In genomic region chr2:59448921-59449320, GRCm38 (mm10) we compare ENCODE assay signal across 24 mouse cellular contexts. TPM values are rescaled to one million over a fixed set of nuclear protein-coding genes. Genes with fewer than 3 reads are reported as not detected.
"Had no signal": no experiment of that assay in that cellular context is flagged by ENCODE, and none has a peak within 500 bp of the region (broad histone marks: within the 10 kb centered on the region; RNA-seq: fewer than 3 reads in every experiment).

No protein-coding gene starts in this region.

- ATAC-seq: hindbrain, embryonic 16.5 days; inflammation-experienced regulatory T-cells, adult 6 months; intestine, embryonic 15.5 days; intestine, postnatal 0 days had no signal

- H3K27me3 ChIP-seq: heart, embryonic 12.5 days; hindbrain, embryonic 12.5 days; intestine, embryonic 15.5 days; limb, embryonic 12.5 days had no signal

- H3K4me2 ChIP-seq: heart, embryonic 12.5 days; hindbrain, embryonic 12.5 days; hindbrain, embryonic 14.5 days; intestine, embryonic 15.5 days; limb, embryonic 12.5 days had no signal

- H3K36me3 ChIP-seq: heart, embryonic 10.5 days; heart, embryonic 12.5 days; hindbrain, embryonic 10.5 days; hindbrain, embryonic 12.5 days; intestine, embryonic 15.5 days; limb, embryonic 10.5 days; limb, embryonic 12.5 days had no signal

- H3K9ac ChIP-seq: heart, embryonic 12.5 days; hindbrain, embryonic 12.5 days; hindbrain, embryonic 14.5 days; intestine, embryonic 15.5 days; limb, embryonic 12.5 days had no signal

- H3K4me3 ChIP-seq: heart, embryonic 10.5 days; heart, embryonic 12.5 days; hindbrain, embryonic 10.5 days; hindbrain, embryonic 12.5 days; intestine, embryonic 15.5 days; layer of hippocampus, adult 2 months; left cerebral cortex, adult 2 months; limb, embryonic 10.5 days; limb, embryonic 12.5 days had no signal

- DNase-seq: gastrocnemius, postnatal 14 days; gastrocnemius, postnatal 36 days; heart, adult 18-20 months; heart, postnatal 10 days; heart, postnatal 4 days; kidney, adult 18-20 months; kidney, adult 8-10 months; kidney, postnatal 10 days; kidney, postnatal 25 days; kidney, postnatal 4 days; liver had no signal

- H3K27ac ChIP-seq: heart, embryonic 10.5 days; hindbrain, embryonic 10.5 days; hindbrain, embryonic 12.5 days; hindbrain, embryonic 14.5 days; intestine, embryonic 15.5 days; layer of hippocampus, adult 2 months; left cerebral cortex, adult 2 months; limb, embryonic 10.5 days; limb, embryonic 12.5 days had no signal

- H3K9me3 ChIP-seq: heart, embryonic 10.5 days; hindbrain, embryonic 10.5 days; hindbrain, embryonic 12.5 days; intestine, embryonic 15.5 days; limb, embryonic 10.5 days had no signal

- H3K4me1 ChIP-seq: heart, embryonic 10.5 days; heart, embryonic 12.5 days; hindbrain, embryonic 12.5 days; intestine, embryonic 15.5 days; limb, embryonic 10.5 days; limb, embryonic 12.5 days had no signal

RNA-seq across cellular contexts. Expression of gene Dapl1, which starts 35.5 kb away (rescaled TPM):
- polyA plus RNA-seq: hindbrain, embryonic 14.5 days had no signal
